Mouse (Mus musculus) embryonic fibroblast, embryonic 13.5 days (primary cell): ENCODE results near the gene Ubqlnl. TPM values are rescaled to one million over a fixed set of nuclear protein-coding genes. Genes with fewer than 3 reads are reported as not detected.
A peak's percentile ranks its signal among the peaks of the same experiment; 100 is the strongest.

Experiments
- H3K27ac ChIP-seq: 2 replicates; pipeline ENCODE4 v1.5.1; 2012; ENCODE audit warnings: low read length, control low read depth, inconsistent platforms; ENCODE audit not compliant: insufficient read depth
- H3K4me1 ChIP-seq: 2 replicates; pipeline ENCODE4 v1.6.1; 2011; ENCODE audit warnings: low read length; ENCODE audit not compliant: control insufficient read depth, insufficient read depth
- H3K4me3 ChIP-seq: 2 replicates; pipeline ENCODE4 v1.5.1; 2011; ENCODE audit warnings: mild to moderate bottlenecking, control low read depth, low read length; ENCODE audit not compliant: insufficient read depth
- CTCF ChIP-seq: IDR thresholded peaks from 2 replicates; pipeline ENCODE4 v1.5.1; 2011; ENCODE audit warnings: mild to moderate bottlenecking, control low read depth, low read length, moderate library complexity, borderline replicate concordance; ENCODE audit not compliant: insufficient read depth
- POLR2A ChIP-seq: IDR thresholded peaks from 2 replicates; pipeline ENCODE4 v1.6.1; 2011; ENCODE audit warnings: low read depth, mild to moderate bottlenecking, control low read depth, low read length, moderate library complexity
- polyA plus RNA-seq: library from polyadenylated mRNA; stranded (reverse); fragments of >200 nt; gene quantifications from 2 replicates; pipeline ENCODE4 v1.2.4, GENCODE M21; 2011; ENCODE audit warnings: low read depth; ENCODE audit not compliant: missing spikeins, insufficient read length

Gene Ubqlnl
- polyA plus RNA-seq = not detected in 2 replicates

- Histone ChIP-seq H3K4me3 (no peak within 1 kb of the TSS), H3K4me1 (no peaks in the 10 kb centered on the region), H3K27ac (no peak within 1 kb of the TSS)
- no peak for TF ChIP-seq POLR2A
- TF ChIP-seq CTCF = no peak
Observed at GRCm38 (mm10) chr7:104150456-104150855, at the start of gene Ubqlnl. Gene Ubqlnl (minus strand): TSS chr7:104150556.

- Histone ChIP-seq H3K4me1 (no peaks in the 10 kb centered on the region), H3K27ac (no peak overlapping the region), H3K4me3 (no peak overlapping the region)
- TF ChIP-seq POLR2A = no peak
- peak; percentile 97 for TF ChIP-seq CTCF
Observed at GRCm38 (mm10) chr7:104199822-104200221, 49.5 kb upstream of the Ubqlnl start.

- TF ChIP-seq CTCF (no peak), POLR2A (no peak)
- Histone ChIP-seq H3K4me1 (no peaks in the 10 kb centered on the region), H3K27ac (no peak within 1 kb of the TSS), H3K4me3 (no peak within 1 kb of the TSS)
Observed at GRCm38 (mm10) chr7:104195885-104196284, 45.5 kb upstream of the Ubqlnl start, which contains the start of gene Olfr649. Gene Olfr649 (minus strand): TSS chr7:104195985.

GRCm38 (mm10) chr7:104191275-104191674 is 40.9 kb upstream of the Ubqlnl start:
- Histone ChIP-seq H3K4me3 (no peak overlapping the region), H3K4me1 (no peaks in the 10 kb centered on the region), H3K27ac (no peak overlapping the region)
- TF ChIP-seq POLR2A (no peak), CTCF (no peak)

- no peak within 1 kb of the TSS for H3K27ac ChIP-seq
- no peak for TF ChIP-seq CTCF
- no peak within 1 kb of the TSS for H3K4me3 ChIP-seq
- no peaks in the 10 kb centered on the region for H3K4me1 ChIP-seq
Observed at GRCm38 (mm10) chr7:104183292-104183691, 32.9 kb upstream of the Ubqlnl start, which contains the start of gene Olfr648. Gene Olfr648 (minus strand): TSS chr7:104183392.

- Histone ChIP-seq H3K27ac (no peak overlapping the region), H3K4me3 (no peak overlapping the region), H3K4me1 (no peaks in the 10 kb centered on the region)
- TF ChIP-seq CTCF = no peak
- no peak for TF ChIP-seq POLR2A
Observed at GRCm38 (mm10) chr7:104179074-104179473, 28.7 kb upstream of the Ubqlnl start.

- no peaks in the 10 kb centered on the region for H3K4me1 ChIP-seq
- no peak for TF ChIP-seq CTCF
- no peak for TF ChIP-seq POLR2A
- H3K27ac ChIP-seq = no peak overlapping the region
- H3K4me3 ChIP-seq = no peak overlapping the region
Observed at GRCm38 (mm10) chr7:104178422-104179054, 28.2 kb upstream of the Ubqlnl start.

- TF ChIP-seq POLR2A (no peak), CTCF (no peak)
- Histone ChIP-seq H3K4me1 (no peaks in the 10 kb centered on the region), H3K4me3 (no peak overlapping the region), H3K27ac (no peak overlapping the region)
Observed at GRCm38 (mm10) chr7:104175085-104175484, 24.7 kb upstream of the Ubqlnl start.

GRCm38 (mm10) chr7:104169634-104170204 is 19.4 kb upstream of the Ubqlnl start:
- H3K4me1 ChIP-seq = no peaks in the 10 kb centered on the region
- no peak overlapping the region for H3K27ac ChIP-seq
- H3K4me3 ChIP-seq = no peak overlapping the region
- TF ChIP-seq POLR2A (no peak), CTCF (no peak)

GRCm38 (mm10) chr7:104167105-104167504 is 16.7 kb upstream of the Ubqlnl start:
- Histone ChIP-seq H3K4me3 (no peak overlapping the region), H3K27ac (no peak overlapping the region), H3K4me1 (no peaks in the 10 kb centered on the region)
- TF ChIP-seq POLR2A = no peak
- TF ChIP-seq CTCF = no peak
